Mouse (Mus musculus) hindbrain, embryonic 13.5 days (tissue): ENCODE results near the gene Rhod. TPM values are rescaled to one million over a fixed set of nuclear protein-coding genes. Genes with fewer than 3 reads are reported as not detected.

Experiments
- ATAC-seq: fragments of 200-750 bp; cut with Nextera tagmentation; 2 replicates; pipeline ENCODE4 v1.8.0; 2017; ENCODE audit warnings: moderate TSS enrichment; ENCODE audit not compliant: low FRiP score
- H3K27ac ChIP-seq: fragments of 300-500 bp; sonication (generic); 2 replicates; pipeline ENCODE4 v1.5.1; 2015; ENCODE audit warnings: inconsistent platforms, mild to moderate bottlenecking, moderate library complexity
- H3K27me3 ChIP-seq: fragments of 300-500 bp; sonication (generic); 2 replicates; pipeline ENCODE4 v1.6.1; 2015; ENCODE audit warnings: mild to moderate bottlenecking, inconsistent platforms
- H3K36me3 ChIP-seq: fragments of 300-500 bp; sonication (generic); 2 replicates; pipeline ENCODE4 v1.6.1; 2015; ENCODE audit warnings: mild to moderate bottlenecking, inconsistent platforms
- H3K4me1 ChIP-seq: fragments of 300-500 bp; sonication (generic); replicated peaks from 2 replicates; pipeline ENCODE4 v1.6.1; 2015; ENCODE audit warnings: inconsistent platforms
- H3K4me2 ChIP-seq: fragments of 300-500 bp; sonication (generic); 2 replicates; pipeline ENCODE4 v1.6.1; 2015; ENCODE audit warnings: inconsistent platforms, mild to moderate bottlenecking, moderate library complexity
- H3K4me3 ChIP-seq: fragments of 300-500 bp; sonication (generic); 2 replicates; pipeline ENCODE4 v1.5.1; 2015; ENCODE audit warnings: mild to moderate bottlenecking, inconsistent platforms
- H3K9ac ChIP-seq: fragments of 300-500 bp; sonication (generic); 2 replicates; pipeline ENCODE4 v1.6.1; 2015; ENCODE audit warnings: mild to moderate bottlenecking, inconsistent platforms
- H3K9me3 ChIP-seq: fragments of 300-500 bp; sonication (generic); 2 replicates; pipeline ENCODE4 v1.6.1; 2016; ENCODE audit warnings: inconsistent platforms
- WGBS: fragments of 180-500 bp; shearing (Covaris S2); methylation state at CpG from one replicate; pipeline ENCODE4 v1.1.7; 2015; 5-methylcytosine and 5-hydroxymethylcytosine counted together
- polyA plus RNA-seq: library from polyadenylated mRNA; unstranded; fragments of >200 nt; fragmentation: Nextera tagmentation; extraction: Ambion mirVana; gene quantifications from 2 replicates; pipeline ENCODE4 v1.2.1, GENCODE M21; 2015

The Rhod gene
- 7.0 and 7.8 TPM in 2 replicates for polyA plus RNA-seq

- under 1% methylated on average over 51 of the region's 51 CpGs for WGBS
- Histone ChIP-seq H3K4me1 (peaks cover 19% of the 10 kb centered on the region), H3K9me3 (no peaks in the 10 kb centered on the region), H3K9ac (peak within 1 kb of the TSS; percentile 66), H3K27ac (no peak within 1 kb of the TSS), H3K4me3 (peak within 1 kb of the TSS; percentile 44), H3K27me3 (peaks cover 35% of the 10 kb centered on the region), H3K4me2 (peak within 1 kb of the TSS; percentile 84), H3K36me3 (no peaks in the 10 kb centered on the region)
- no peak for ATAC-seq
Measured at GRCm38 (mm10) chr19:4439161-4439801, at the start of gene Rhod. Rhod (minus strand) TSS chr19:4439432.

- H3K27me3 ChIP-seq, result no peaks in the 10 kb centered on the region
- H3K4me1 ChIP-seq, result no peaks in the 10 kb centered on the region
- no peak overlapping the region for H3K27ac ChIP-seq
- no peak overlapping the region for H3K4me3 ChIP-seq
- H3K4me2 ChIP-seq, result no peak overlapping the region
- ATAC-seq, result no peak
- WGBS, result 70% methylated on average over 2 of the region's 2 CpGs
- H3K9ac ChIP-seq, result no peak overlapping the region
- H3K9me3 ChIP-seq, result no peaks in the 10 kb centered on the region
- H3K36me3 ChIP-seq, result no peaks in the 10 kb centered on the region
Measured at GRCm38 (mm10) chr19:4487877-4488276, 48.6 kb upstream of the Rhod start.

- H3K4me3 ChIP-seq, result no peak overlapping the region
- H3K36me3 ChIP-seq, result no peaks in the 10 kb centered on the region
- no peak overlapping the region for H3K9ac ChIP-seq
- H3K27me3 ChIP-seq, result 0 out of 2 replicates have a peak, but pooled peaks cover 4% of the 10 kb centered on the region
- ATAC-seq, result no peak
- no peak overlapping the region for H3K27ac ChIP-seq
- no peaks in the 10 kb centered on the region for H3K4me1 ChIP-seq
- no peaks in the 10 kb centered on the region for H3K9me3 ChIP-seq
- WGBS, result 50% methylated on average over 5 of the region's 5 CpGs
- no peak overlapping the region for H3K4me2 ChIP-seq
Measured at GRCm38 (mm10) chr19:4485006-4485405, 45.8 kb upstream of the Rhod start.

- H3K4me2 ChIP-seq, result no peak overlapping the region
- H3K36me3 ChIP-seq, result no peaks in the 10 kb centered on the region
- peaks cover 25% of the 10 kb centered on the region for H3K27me3 ChIP-seq
- no peak for ATAC-seq
- no peak overlapping the region for H3K9ac ChIP-seq
- WGBS, result 95% methylated on average over 3 of the region's 3 CpGs
- no peak overlapping the region for H3K4me3 ChIP-seq
- H3K9me3 ChIP-seq, result no peaks in the 10 kb centered on the region
- no peak overlapping the region for H3K27ac ChIP-seq
- peaks cover under 1% of the 10 kb centered on the region for H3K4me1 ChIP-seq
Measured at GRCm38 (mm10) chr19:4482111-4482859, 43.1 kb upstream of the Rhod start.

- Histone ChIP-seq H3K9ac (no peak overlapping the region), H3K27me3 (peaks cover 35% of the 10 kb centered on the region), H3K27ac (no peak overlapping the region), H3K4me3 (no peak overlapping the region), H3K36me3 (no peaks in the 10 kb centered on the region), H3K4me1 (peaks cover 10% of the 10 kb centered on the region), H3K9me3 (no peaks in the 10 kb centered on the region), H3K4me2 (no peak overlapping the region)
- WGBS, result 60% methylated on average over 4 of the region's 4 CpGs
- ATAC-seq, result no peak
Measured at GRCm38 (mm10) chr19:4481326-4481725, 42.1 kb upstream of the Rhod start.

GRCm38 (mm10) chr19:4480041-4480440 is 40.8 kb upstream of the Rhod start:
- no peaks in the 10 kb centered on the region for H3K36me3 ChIP-seq
- H3K4me3 ChIP-seq, result no peak overlapping the region
- ATAC-seq, result no peak
- WGBS, result 85% methylated on average over 2 of the region's 2 CpGs
- no peak overlapping the region for H3K4me2 ChIP-seq
- peaks cover 10% of the 10 kb centered on the region for H3K4me1 ChIP-seq
- no peak overlapping the region for H3K27ac ChIP-seq
- H3K27me3 ChIP-seq, result peaks cover 48% of the 10 kb centered on the region
- no peaks in the 10 kb centered on the region for H3K9me3 ChIP-seq
- no peak overlapping the region for H3K9ac ChIP-seq

- WGBS, result 30% methylated on average over 1 of the region's 1 CpGs
- no peak overlapping the region for H3K4me2 ChIP-seq
- peaks cover 10% of the 10 kb centered on the region for H3K4me1 ChIP-seq
Measured at GRCm38 (mm10) chr19:4478190-4478516, 38.9 kb upstream of the Rhod start.

GRCm38 (mm10) chr19:4477345-4478189 is 38.3 kb upstream of the Rhod start, which contains the start of gene Syt12:
Syt12 (minus strand) TSS chr19:4477447.
- 37% methylated on average over 21 of the region's 21 CpGs for WGBS
- peak within 1 kb of the TSS; percentile 98 for H3K4me2 ChIP-seq
- H3K36me3 ChIP-seq, result no peaks in the 10 kb centered on the region
- peaks cover 10% of the 10 kb centered on the region for H3K4me1 ChIP-seq
- H3K27ac ChIP-seq, result no peak within 1 kb of the TSS
- peak within 1 kb of the TSS; percentile 57 for H3K4me3 ChIP-seq
- peak within 1 kb of the TSS; percentile 77 for H3K9ac ChIP-seq
- H3K27me3 ChIP-seq, result peaks cover 63% of the 10 kb centered on the region
- no peaks in the 10 kb centered on the region for H3K9me3 ChIP-seq
- ATAC-seq, result no peak

More at GRCm38 (mm10) chr19:4478190-4478516, 38.9 kb upstream of the Rhod start:
- H3K27ac ChIP-seq, result no peak overlapping the region
- H3K27me3 ChIP-seq, result peaks cover 59% of the 10 kb centered on the region
- no peak for ATAC-seq
- H3K9me3 ChIP-seq, result no peaks in the 10 kb centered on the region
- H3K4me3 ChIP-seq, result no peak overlapping the region
- no peaks in the 10 kb centered on the region for H3K36me3 ChIP-seq
- H3K9ac ChIP-seq, result no peak overlapping the region

- Histone ChIP-seq H3K4me3 (peak overlapping the region; percentile 57), H3K4me1 (peaks cover 10% of the 10 kb centered on the region), H3K9me3 (no peaks in the 10 kb centered on the region), H3K27me3 (peaks cover 63% of the 10 kb centered on the region), H3K4me2 (peak overlapping the region; percentile 98), H3K9ac (peak overlapping the region; percentile 77), H3K36me3 (no peaks in the 10 kb centered on the region), H3K27ac (no peak overlapping the region)
- under 1% methylated on average over 66 of the region's 70 CpGs for WGBS
- ATAC-seq, result peak; percentile 82
Measured at GRCm38 (mm10) chr19:4476601-4477257, 37.5 kb upstream of the Rhod start.

GRCm38 (mm10) chr19:4475224-4475925 is 36.1 kb upstream of the Rhod start:
- Histone ChIP-seq H3K27me3 (peaks cover 63% of the 10 kb centered on the region), H3K9ac (no peak overlapping the region), H3K4me1 (peaks cover 10% of the 10 kb centered on the region), H3K4me3 (no peak overlapping the region), H3K36me3 (no peaks in the 10 kb centered on the region), H3K27ac (no peak overlapping the region), H3K9me3 (no peaks in the 10 kb centered on the region), H3K4me2 (no peak overlapping the region)
- no peak for ATAC-seq
- 74% methylated on average over 11 of the region's 11 CpGs for WGBS

GRCm38 (mm10) chr19:4474739-4475138 is 35.5 kb upstream of the Rhod start:
- no peak for ATAC-seq
- Histone ChIP-seq H3K4me2 (no peak overlapping the region), H3K9me3 (no peaks in the 10 kb centered on the region), H3K4me3 (no peak overlapping the region), H3K27ac (no peak overlapping the region), H3K9ac (no peak overlapping the region), H3K36me3 (no peaks in the 10 kb centered on the region), H3K4me1 (peaks cover 10% of the 10 kb centered on the region), H3K27me3 (peaks cover 57% of the 10 kb centered on the region)
- 58% methylated on average over 3 of the region's 3 CpGs for WGBS
